ENCODE assay signal across 9 mouse cellular contexts in the genomic region with DNA sequence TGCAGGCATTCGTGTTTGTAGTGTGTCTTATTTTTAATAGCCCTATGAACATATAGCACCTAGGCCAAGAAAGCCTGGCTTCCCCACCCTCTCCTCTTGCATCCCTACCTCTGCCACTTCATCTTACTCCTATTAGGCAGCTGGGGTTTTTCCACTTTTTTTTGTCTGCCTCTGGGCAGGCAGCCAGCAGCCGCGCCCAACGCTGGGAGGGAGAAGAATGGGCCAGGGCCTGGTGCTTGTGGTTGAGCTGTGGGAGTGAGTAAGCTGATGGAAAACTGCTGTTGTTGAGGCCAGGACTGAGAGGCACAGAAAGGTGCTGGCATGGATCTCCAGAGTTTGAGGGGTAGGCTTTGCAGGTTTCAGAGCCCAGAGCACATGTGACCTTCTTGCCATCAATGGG. TPM values are rescaled to one million over a fixed set of nuclear protein-coding genes. Genes with fewer than 3 reads are reported as not detected.
DNase-seq lines count a peak whose midpoint lies in the region; ATAC-seq and TF ChIP-seq lines count a peak whose summit lies in the region.
"Had no signal": no experiment of that assay in that cellular context is flagged by ENCODE, and none has a peak within 500 bp of the region (broad histone marks: within the 10 kb centered on the region; RNA-seq: fewer than 3 reads in every experiment).

No protein-coding gene starts in this region.

- H3K9me3 ChIP-seq in embryonic facial prominence, embryonic 10.5 days: no peaks in the 10 kb centered on the region
- H3K9me3 ChIP-seq in lung, embryonic 16.5 days (ENCODE audit: control insufficient read depth, low read length): no peaks in the 10 kb centered on the region
- H3K9me3 ChIP-seq in stomach, embryonic 16.5 days (replicated peaks; ENCODE audit: control insufficient read depth, low read length): no peaks in the 10 kb centered on the region
- H3K9me3 ChIP-seq in liver, embryonic 11.5 days (ENCODE audit: control insufficient read depth, low read length): no peaks in the 10 kb centered on the region
- H3K9me3 ChIP-seq: liver, embryonic 13.5 days had no signal

- no peak overlapping the region for H3K9ac ChIP-seq in lung, embryonic 16.5 days (ENCODE audit: low read length)
- H3K9ac ChIP-seq in stomach, embryonic 16.5 days (ENCODE audit: low read length): no peak overlapping the region; the same call in 1 of the 2 replicates
- H3K9ac ChIP-seq in liver, embryonic 11.5 days (ENCODE audit: low read depth, low read length): no peak overlapping the region
- H3K9ac ChIP-seq: liver, embryonic 13.5 days had no signal

- peak overlapping the region; percentile 73 for H3K27ac ChIP-seq in embryonic facial prominence, embryonic 10.5 days (replicated peaks)
- H3K27ac ChIP-seq in kidney, adult 2 months (ENCODE audit: insufficient read depth, low read depth, low read length): 0 out of 2 replicates have a peak overlapping the region, but pooled peaks have one; percentile 33
- peak overlapping the region; percentile 85 for H3K27ac ChIP-seq in lung, embryonic 16.5 days (ENCODE audit: low read length)
- H3K27ac ChIP-seq in stomach, embryonic 16.5 days (ENCODE audit: low read length): peak overlapping the region; percentile 89
- H3K27ac ChIP-seq in liver, embryonic 11.5 days (ENCODE audit: low read depth, low read length): no peak overlapping the region
- H3K27ac ChIP-seq: liver, embryonic 13.5 days had no signal

- 76% methylated on average over 4 of the region's 4 CpGs for WGBS in embryonic facial prominence, embryonic 10.5 days
- 42% methylated on average over 4 of the region's 4 CpGs for WGBS in kidney, adult 2 months
- 13% methylated on average over 4 of the region's 4 CpGs for WGBS in lung, embryonic 16.5 days
- WGBS in stomach, embryonic 16.5 days: 11% methylated on average over 4 of the region's 4 CpGs
- WGBS in liver, embryonic 11.5 days: 73% methylated on average over 4 of the region's 4 CpGs

- H3K27me3 ChIP-seq in embryonic facial prominence, embryonic 10.5 days (replicated peaks; ENCODE audit: low read depth, poor library complexity, severe bottlenecking): no peaks in the 10 kb centered on the region
- H3K27me3 ChIP-seq in kidney, adult 2 months (replicated peaks; ENCODE audit: control insufficient read depth, insufficient read depth, low read length): no peaks in the 10 kb centered on the region
- H3K27me3 ChIP-seq in lung, embryonic 16.5 days (ENCODE audit: control insufficient read depth, insufficient read depth, low read depth, low read length): no peaks in the 10 kb centered on the region
- no peaks in the 10 kb centered on the region for H3K27me3 ChIP-seq in stomach, embryonic 16.5 days (ENCODE audit: control insufficient read depth, insufficient read depth, low read length)
- no peaks in the 10 kb centered on the region for H3K27me3 ChIP-seq in liver, embryonic 11.5 days (replicated peaks; ENCODE audit: control insufficient read depth, insufficient read depth, low read length)
- H3K27me3 ChIP-seq: liver, embryonic 13.5 days had no signal

- ATAC-seq in lung, embryonic 16.5 days (ENCODE audit: low read depth): peak; percentile 88
- ATAC-seq in stomach, embryonic 16.5 days (ENCODE audit: insufficient read depth, low FRiP score): peak; percentile 86
- no peak for ATAC-seq in liver, embryonic 11.5 days (replicated peaks; ENCODE audit: low FRiP score)

- TF ChIP-seq CTCF in kidney, adult 2 months (conservative IDR thresholded peaks at IDR 0.05; ENCODE audit: insufficient read depth, insufficient read length, low read depth, low read length): no peak

- no peaks in the 10 kb centered on the region for H3K36me3 ChIP-seq in embryonic facial prominence, embryonic 10.5 days (replicated peaks)
- H3K36me3 ChIP-seq in kidney, adult 2 months (ENCODE audit: control insufficient read depth, insufficient read depth, low read length): no peaks in the 10 kb centered on the region
- H3K36me3 ChIP-seq in lung, embryonic 16.5 days (ENCODE audit: control insufficient read depth, insufficient read depth, low read length): no peaks in the 10 kb centered on the region
- H3K36me3 ChIP-seq in stomach, embryonic 16.5 days (ENCODE audit: control insufficient read depth, insufficient read depth, low read length): no peaks in the 10 kb centered on the region
- no peaks in the 10 kb centered on the region for H3K36me3 ChIP-seq in liver, embryonic 11.5 days (ENCODE audit: control insufficient read depth, insufficient read depth, low read length)
- H3K36me3 ChIP-seq: liver, embryonic 13.5 days had no signal

- no peak for TF ChIP-seq POLR2A in kidney, adult 2 months (IDR thresholded peaks at IDR 0.05; ENCODE audit: low read depth, low read length)

- no peak overlapping the region for H3K4me2 ChIP-seq in lung, embryonic 16.5 days (ENCODE audit: low read depth, low read length)
- no peak overlapping the region for H3K4me2 ChIP-seq in stomach, embryonic 16.5 days (ENCODE audit: low read depth, low read length)
- H3K4me2 ChIP-seq in liver, embryonic 11.5 days: no peak overlapping the region
- H3K4me2 ChIP-seq: liver, embryonic 13.5 days had no signal

- peak; percentile 63 for DNase-seq in retina, postnatal 1 day
- no peak for DNase-seq in retina, embryonic 14.5 days (ENCODE audit: low spot score)
- no peak for DNase-seq in embryonic facial prominence, embryonic 10.5 days (ENCODE audit: low spot score)
- peak; percentile 99 for DNase-seq in heart, adult 11 months
- DNase-seq in kidney, adult 2 months: peak; percentile 77
- DNase-seq in liver, embryonic 11.5 days (ENCODE audit: low spot score): no peak
- DNase-seq: liver, embryonic 13.5 days had no signal

- H3K4me1 ChIP-seq in embryonic facial prominence, embryonic 10.5 days: peaks cover 46% of the 10 kb centered on the region
- 0 out of 2 replicates have a peak, but pooled peaks cover 3% of the 10 kb centered on the region for H3K4me1 ChIP-seq in kidney, adult 2 months (ENCODE audit: control insufficient read depth, insufficient read depth, low read length)
- peaks cover 27% of the 10 kb centered on the region for H3K4me1 ChIP-seq in lung, embryonic 16.5 days (replicated peaks; ENCODE audit: control insufficient read depth, insufficient read depth, low read length)
- H3K4me1 ChIP-seq in stomach, embryonic 16.5 days (ENCODE audit: control insufficient read depth, insufficient read depth, low read length): peaks cover 37% of the 10 kb centered on the region
- no peaks in the 10 kb centered on the region for H3K4me1 ChIP-seq in liver, embryonic 11.5 days (replicated peaks; ENCODE audit: control insufficient read depth, insufficient read depth, low read length)

- H3K4me3 ChIP-seq in embryonic facial prominence, embryonic 10.5 days: no peak overlapping the region
- no peak overlapping the region for H3K4me3 ChIP-seq in kidney, adult 2 months (ENCODE audit: insufficient read depth, low read depth, low read length)
- no peak overlapping the region for H3K4me3 ChIP-seq in lung, embryonic 16.5 days (ENCODE audit: low read length)
- H3K4me3 ChIP-seq in stomach, embryonic 16.5 days (replicated peaks; ENCODE audit: low read length): no peak overlapping the region
- no peak overlapping the region for H3K4me3 ChIP-seq in liver, embryonic 11.5 days (ENCODE audit: low read depth, low read length)
- H3K4me3 ChIP-seq: liver, embryonic 13.5 days had no signal

RNA-seq across cellular contexts. Expression of gene S100a4, which starts 0.8 kb away (rescaled TPM):
- polyA plus RNA-seq in embryonic facial prominence, embryonic 10.5 days (2016; fragmentation: Nextera tagmentation; extraction: Ambion mirVana): 1.1 TPM in 1 of 2 replicates, not detected in the other
- polyA plus RNA-seq in kidney, adult 2 months (2012; rRNA removed): 10.3 and 16.9 TPM in 2 replicates
- 12.1 and 12.8 TPM in 2 replicates for polyA plus RNA-seq in lung, embryonic 16.5 days (2015; fragmentation: Nextera tagmentation; extraction: Ambion mirVana)
- polyA plus RNA-seq in stomach, embryonic 16.5 days (2015; fragmentation: Nextera tagmentation; extraction: Ambion mirVana): 12.5 and 15.1 TPM in 2 replicates
- polyA plus RNA-seq in liver, embryonic 11.5 days (2014; fragmentation: Nextera tagmentation; extraction: Ambion mirVana): 0.69 and 0.77 TPM in 2 replicates

RNA-seq across cellular contexts. Expression of gene Gm42674, which starts 2.7 kb away (rescaled TPM):
- polyA plus RNA-seq in embryonic facial prominence, embryonic 10.5 days (2016; fragmentation: Nextera tagmentation; extraction: Ambion mirVana): not detected in 2 replicates
- polyA plus RNA-seq in kidney, adult 2 months (2012; rRNA removed): not detected in 2 replicates
- not detected in 2 replicates for polyA plus RNA-seq in lung, embryonic 16.5 days (2015; fragmentation: Nextera tagmentation; extraction: Ambion mirVana)
- not detected in 2 replicates for polyA plus RNA-seq in stomach, embryonic 16.5 days (2015; fragmentation: Nextera tagmentation; extraction: Ambion mirVana)
- polyA plus RNA-seq in liver, embryonic 11.5 days (2014; fragmentation: Nextera tagmentation; extraction: Ambion mirVana): not detected in 2 replicates
- polyA plus RNA-seq: liver, embryonic 13.5 days had no signal

RNA-seq across cellular contexts. Expression of gene S100a5, which starts 3.9 kb away (rescaled TPM):
- polyA plus RNA-seq in embryonic facial prominence, embryonic 10.5 days (2016; fragmentation: Nextera tagmentation; extraction: Ambion mirVana): not detected in 2 replicates
- polyA plus RNA-seq in kidney, adult 2 months (2012; rRNA removed): not detected in 2 replicates
- polyA plus RNA-seq in lung, embryonic 16.5 days (2015; fragmentation: Nextera tagmentation; extraction: Ambion mirVana): not detected in 2 replicates
- polyA plus RNA-seq in stomach, embryonic 16.5 days (2015; fragmentation: Nextera tagmentation; extraction: Ambion mirVana): 4.5 and 5.2 TPM in 2 replicates
- not detected in 2 replicates for polyA plus RNA-seq in liver, embryonic 11.5 days (2014; fragmentation: Nextera tagmentation; extraction: Ambion mirVana)
- polyA plus RNA-seq: liver, embryonic 13.5 days had no signal

RNA-seq across cellular contexts. Expression of gene S100a6, which starts 8.3 kb away (rescaled TPM):
- 17.7 and 21.3 TPM in 2 replicates for polyA plus RNA-seq in embryonic facial prominence, embryonic 10.5 days (2016; fragmentation: Nextera tagmentation; extraction: Ambion mirVana)
- 95.8 and 129 TPM in 2 replicates for polyA plus RNA-seq in kidney, adult 2 months (2012; rRNA removed)
- 184 and 203 TPM in 2 replicates for polyA plus RNA-seq in lung, embryonic 16.5 days (2015; fragmentation: Nextera tagmentation; extraction: Ambion mirVana)
- polyA plus RNA-seq in stomach, embryonic 16.5 days (2015; fragmentation: Nextera tagmentation; extraction: Ambion mirVana): 820 and 892 TPM in 2 replicates
- polyA plus RNA-seq in liver, embryonic 11.5 days (2014; fragmentation: Nextera tagmentation; extraction: Ambion mirVana): 13.9 and 14.6 TPM in 2 replicates

RNA-seq across cellular contexts. Expression of gene S100a2, which starts 14.4 kb away (rescaled TPM):
- polyA plus RNA-seq in embryonic facial prominence, embryonic 10.5 days (2016; fragmentation: Nextera tagmentation; extraction: Ambion mirVana): not detected in 2 replicates
- not detected in 2 replicates for polyA plus RNA-seq in kidney, adult 2 months (2012; rRNA removed)
- polyA plus RNA-seq in lung, embryonic 16.5 days (2015; fragmentation: Nextera tagmentation; extraction: Ambion mirVana): not detected in 2 replicates
- polyA plus RNA-seq in stomach, embryonic 16.5 days (2015; fragmentation: Nextera tagmentation; extraction: Ambion mirVana): 0.93 and 1.3 TPM in 2 replicates
- not detected in 2 replicates for polyA plus RNA-seq in liver, embryonic 11.5 days (2014; fragmentation: Nextera tagmentation; extraction: Ambion mirVana)
- polyA plus RNA-seq: liver, embryonic 13.5 days had no signal

Comparison
In these comparisons a context has a peak if more than half of its experiments do, and no peak if none do; other contexts are left out.
1. DNase-seq: peak in retina, postnatal 1 day (single experiment), heart, adult 11 months (single experiment) and kidney, adult 2 months (single experiment); none in retina, embryonic 14.5 days (single experiment), embryonic facial prominence, embryonic 10.5 days (single experiment) and liver, embryonic 11.5 days (single experiment).